Mouse (Mus musculus) forebrain, embryonic 14.5 days (tissue): ENCODE data around the gene Unk. TPM values are rescaled to one million over a fixed set of nuclear protein-coding genes. Genes with fewer than 3 reads are reported as not detected.

ENCODE experiments used
- ATAC-seq: fragments of 200-750 bp; cut with Nextera tagmentation; 2 replicates; pipeline ENCODE4 v1.8.0; 2017; ENCODE audit warnings: mild to moderate bottlenecking, moderate library complexity
- DNase-seq: peaks from one replicate; pipeline ENCODE4 v3.0.0-alpha.2; 2015; ENCODE audit warnings: low spot score
- H3K27ac ChIP-seq: fragments of 300-500 bp; sonication (generic); 2 replicates; pipeline ENCODE4 v1.5.1; 2014; ENCODE audit warnings: low read depth, mild to moderate bottlenecking, control low read depth, low read length, moderate library complexity
- H3K27me3 ChIP-seq: fragments of 300-500 bp; sonication (generic); replicated peaks from 2 replicates; pipeline ENCODE4 v1.6.1; 2014; ENCODE audit warnings: low read length, control low read depth, mixed read lengths; ENCODE audit not compliant: control insufficient read depth, insufficient read depth
- H3K36me3 ChIP-seq: fragments of 300-500 bp; sonication (generic); 2 replicates; pipeline ENCODE4 v1.6.1; 2014; ENCODE audit warnings: low read length, control low read depth; ENCODE audit not compliant: control insufficient read depth, insufficient read depth
- H3K4me1 ChIP-seq: fragments of 300-500 bp; sonication (generic); 2 replicates; pipeline ENCODE4 v1.6.1; 2014; ENCODE audit warnings: antibody characterized with exemption, low read length, control low read depth; ENCODE audit not compliant: control insufficient read depth, insufficient read depth
- H3K4me2 ChIP-seq: fragments of 300-500 bp; sonication (generic); 2 replicates; pipeline ENCODE4 v1.6.1; 2014; ENCODE audit warnings: mild to moderate bottlenecking, control low read depth, low read length
- H3K4me3 ChIP-seq: fragments of 300-500 bp; sonication (generic); 2 replicates; pipeline ENCODE4 v1.5.1; 2014; ENCODE audit warnings: low read depth, low read length, control low read depth
- H3K9ac ChIP-seq: fragments of 300-500 bp; sonication (generic); 2 replicates; pipeline ENCODE4 v1.6.1; 2014; ENCODE audit warnings: mild to moderate bottlenecking, low read length, control low read depth, moderate library complexity
- H3K9me3 ChIP-seq: fragments of 300-500 bp; sonication (generic); replicated peaks from 2 replicates; pipeline ENCODE4 v1.6.1; 2016; ENCODE audit warnings: low read length, control low read depth, mixed read lengths; ENCODE audit not compliant: control insufficient read depth
- WGBS: fragments of 180-500 bp; shearing (Covaris S2); extraction: QIAGEN DNeasy Blood & Tissue Kit; methylation state at CpG from one replicate; pipeline ENCODE4 v1.1.7; 2014; 5-methylcytosine and 5-hydroxymethylcytosine counted together
- polyA plus RNA-seq: library from polyadenylated mRNA; unstranded; fragments of >200 nt; fragmentation: Nextera tagmentation; extraction: Ambion mirVana; gene quantifications from 2 replicates; pipeline ENCODE4 v1.2.1, GENCODE M21; 2014

Unk gene
- polyA plus RNA-seq, 1 experiment from 2014 or later = 23.4 TPM

DNA sequence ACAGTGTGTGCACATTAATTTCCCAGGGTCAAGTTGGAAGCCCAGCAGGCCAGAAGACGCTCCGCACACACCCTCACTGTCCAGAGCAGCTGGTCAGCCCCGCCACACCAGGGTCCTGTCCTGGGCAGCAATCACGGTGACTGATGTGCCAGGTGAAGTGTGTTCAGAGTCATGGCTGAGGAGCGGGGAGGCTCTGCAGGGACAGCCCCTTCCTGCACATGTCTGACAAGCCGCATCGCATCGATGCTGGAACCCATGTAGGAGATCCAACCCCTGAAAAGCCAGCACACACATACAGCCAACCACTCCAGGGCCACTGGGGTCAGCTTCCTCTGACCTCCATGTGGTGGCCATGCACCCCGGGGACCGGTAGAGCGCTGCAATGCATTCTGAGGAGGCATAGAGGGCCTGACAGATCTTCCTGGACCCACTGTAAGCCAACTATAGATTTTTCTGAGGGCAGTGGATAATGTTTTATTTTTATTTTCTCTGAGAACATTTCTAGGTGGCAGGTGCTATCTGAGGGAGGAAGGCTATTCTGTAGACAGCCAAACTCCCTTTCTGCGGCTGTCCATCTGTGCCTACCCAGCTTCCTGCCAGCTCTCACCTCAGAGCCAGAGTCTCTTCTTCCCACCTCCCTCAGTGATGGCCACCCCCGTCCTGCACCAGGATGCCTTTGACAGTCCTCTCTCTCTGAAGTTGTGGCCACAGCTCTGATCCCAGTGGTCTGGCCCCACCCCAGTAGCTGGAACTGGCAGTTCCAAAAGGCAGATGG lies 31.7 kb downstream of the Unk start:
- peaks cover 54% of the 10 kb centered on the region for H3K36me3 ChIP-seq
- no peak for ATAC-seq
- WGBS = 89% methylated on average over 13 of the region's 13 CpGs

GRCm38 (mm10) chr11:116062521-116062920 lies 32.4 kb downstream of the Unk start:
- Histone ChIP-seq H3K4me2 (no peak overlapping the region), H3K4me3 (no peak overlapping the region), H3K4me1 (no peaks in the 10 kb centered on the region), H3K27me3 (no peaks in the 10 kb centered on the region), H3K9me3 (no peaks in the 10 kb centered on the region), H3K9ac (peak overlapping the region; percentile 29; the same call in 1 of the 2 replicates), H3K27ac (no peak overlapping the region), H3K36me3 (peaks cover 47% of the 10 kb centered on the region)
- no peak for ATAC-seq
- 32% methylated on average over 8 of the region's 8 CpGs for WGBS
- no peak for DNase-seq

More for the DNA sequence above, 31.7 kb downstream of the Unk start:
- Histone ChIP-seq H3K27ac (no peak overlapping the region), H3K4me2 (no peak overlapping the region), H3K27me3 (no peaks in the 10 kb centered on the region), H3K9ac (peak overlapping the region; percentile 29; the same call in 1 of the 2 replicates), H3K9me3 (no peaks in the 10 kb centered on the region), H3K4me3 (no peak overlapping the region), H3K4me1 (no peaks in the 10 kb centered on the region)
- DNase-seq = no peak

- Histone ChIP-seq H3K36me3 (peaks cover 37% of the 10 kb centered on the region), H3K4me2 (no peak overlapping the region), H3K4me3 (no peak overlapping the region), H3K9me3 (no peaks in the 10 kb centered on the region), H3K27me3 (no peaks in the 10 kb centered on the region), H3K27ac (no peak overlapping the region; the same call in 1 of the 2 replicates), H3K9ac (no peak overlapping the region), H3K4me1 (no peaks in the 10 kb centered on the region)
- no peak for DNase-seq
- WGBS = 62% methylated on average over 13 of the region's 13 CpGs
- no peak for ATAC-seq
Observed at GRCm38 (mm10) chr11:116063562-116063961, 33.4 kb downstream of the Unk start.

DNA sequence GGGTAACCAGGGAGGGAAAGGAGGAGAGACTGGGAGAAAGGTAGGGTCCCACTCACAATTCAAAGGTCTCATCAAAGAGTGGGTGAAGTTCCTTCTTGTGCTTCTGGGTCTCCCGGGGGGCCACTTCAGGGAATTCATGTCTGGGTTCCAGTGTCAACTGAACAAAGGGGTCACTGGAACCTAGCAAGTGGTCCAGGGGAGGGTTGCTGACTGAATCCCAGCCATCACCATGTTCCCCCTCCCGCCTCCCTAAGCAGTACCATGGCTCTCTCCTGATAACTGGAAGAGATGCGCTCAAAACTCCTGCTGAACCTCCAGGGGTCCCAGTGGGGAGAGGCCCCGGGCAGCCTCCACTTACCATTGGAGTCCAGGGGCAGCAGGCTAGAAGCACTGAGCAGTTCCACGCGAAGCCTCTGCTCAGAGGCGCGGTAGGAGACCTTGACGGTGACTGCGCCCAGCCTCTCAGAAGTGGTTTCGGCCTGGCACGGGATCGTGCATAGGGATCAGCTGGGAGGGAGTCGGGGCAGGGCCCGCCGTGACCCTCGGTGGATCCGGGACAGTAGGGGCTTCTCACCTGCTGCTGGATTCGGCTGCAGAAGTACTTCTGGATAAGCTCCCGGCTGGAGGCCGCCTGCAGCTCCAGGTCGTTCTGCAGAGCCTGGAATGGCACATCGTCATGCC lies 34.2 kb downstream of the Unk start:
- Histone ChIP-seq H3K36me3 (peaks cover 29% of the 10 kb centered on the region), H3K27ac (no peak overlapping the region), H3K9ac (no peak overlapping the region), H3K4me2 (no peak overlapping the region), H3K27me3 (no peaks in the 10 kb centered on the region), H3K4me3 (no peak overlapping the region), H3K9me3 (no peaks in the 10 kb centered on the region), H3K4me1 (no peaks in the 10 kb centered on the region)
- WGBS = 71% methylated on average over 23 of the region's 23 CpGs
- no peak for ATAC-seq
- DNase-seq = no peak

GRCm38 (mm10) chr11:116065345-116065744 lies 35.2 kb downstream of the Unk start:
- ATAC-seq (no peak), DNase-seq (no peak)
- WGBS = 83% methylated on average over 12 of the region's 12 CpGs
- no peak overlapping the region for H3K27ac ChIP-seq
- no peak overlapping the region for H3K4me2 ChIP-seq
- H3K9me3 ChIP-seq = no peaks in the 10 kb centered on the region
- no peak overlapping the region for H3K4me3 ChIP-seq
- no peaks in the 10 kb centered on the region for H3K27me3 ChIP-seq
- H3K9ac ChIP-seq = no peak overlapping the region
- no peaks in the 10 kb centered on the region for H3K4me1 ChIP-seq
- peaks cover 19% of the 10 kb centered on the region for H3K36me3 ChIP-seq

GRCm38 (mm10) chr11:116071510-116071909 lies 41.4 kb downstream of the Unk start:
- DNase-seq (no peak), ATAC-seq (no peak)
- H3K36me3 ChIP-seq = no peaks in the 10 kb centered on the region
- no peaks in the 10 kb centered on the region for H3K27me3 ChIP-seq
- H3K4me2 ChIP-seq = no peak overlapping the region
- no peaks in the 10 kb centered on the region for H3K9me3 ChIP-seq
- 78% methylated on average over 5 of the region's 5 CpGs for WGBS
- no peaks in the 10 kb centered on the region for H3K4me1 ChIP-seq
- no peak overlapping the region for H3K4me3 ChIP-seq
- no peak overlapping the region for H3K9ac ChIP-seq
- H3K27ac ChIP-seq = no peak overlapping the region

- Histone ChIP-seq H3K27ac (no peak overlapping the region), H3K9me3 (no peaks in the 10 kb centered on the region), H3K36me3 (no peaks in the 10 kb centered on the region), H3K27me3 (no peaks in the 10 kb centered on the region), H3K4me3 (no peak overlapping the region), H3K4me1 (no peaks in the 10 kb centered on the region), H3K4me2 (no peak overlapping the region), H3K9ac (no peak overlapping the region)
- 84% methylated on average over 3 of the region's 3 CpGs for WGBS
- no peak for ATAC-seq
- DNase-seq = no peak
Observed at GRCm38 (mm10) chr11:116072608-116073007, 42.5 kb downstream of the Unk start.

DNA sequence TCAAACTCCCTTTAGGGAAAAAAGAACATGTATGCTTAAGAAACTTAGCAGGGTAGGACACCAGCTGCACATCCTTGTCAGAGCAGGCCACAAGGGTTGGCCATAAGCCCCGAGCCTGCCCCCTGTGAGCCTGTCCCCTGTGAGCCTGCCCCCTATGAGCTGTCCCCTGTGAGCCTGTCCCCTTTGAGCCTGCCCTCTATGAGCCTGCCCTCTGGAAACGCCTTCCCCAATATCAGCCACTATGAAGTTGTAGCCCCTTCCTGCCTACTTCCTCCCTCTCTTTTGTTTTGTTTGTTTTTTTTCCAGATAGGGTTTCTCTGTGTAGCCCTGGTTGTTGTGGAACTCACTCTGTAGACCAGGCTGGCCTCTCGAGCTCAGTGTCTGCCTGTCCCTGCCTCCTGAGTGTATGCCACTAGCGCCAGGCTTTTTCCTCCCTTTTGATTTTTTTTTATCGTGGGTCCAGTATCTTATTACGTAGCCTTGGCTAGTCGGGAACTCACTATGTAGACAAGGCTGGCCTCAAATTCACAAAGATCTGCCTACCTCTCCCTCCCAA lies 44.4 kb downstream of the Unk start:
- ATAC-seq (no peak), DNase-seq (no peak)
- peaks cover 11% of the 10 kb centered on the region for H3K36me3 ChIP-seq
- no peaks in the 10 kb centered on the region for H3K9me3 ChIP-seq
- no peaks in the 10 kb centered on the region for H3K4me1 ChIP-seq
- no peak overlapping the region for H3K4me2 ChIP-seq
- H3K27ac ChIP-seq = no peak overlapping the region
- H3K27me3 ChIP-seq = no peaks in the 10 kb centered on the region
- H3K4me3 ChIP-seq = no peak overlapping the region
- H3K9ac ChIP-seq = no peak overlapping the region
- WGBS = 68% methylated on average over 7 of the region's 7 CpGs
